Mouse (Mus musculus) ovary, postnatal 10 days (tissue): ENCODE results near the gene Grip1.

Source experiments
- DNase-seq: peaks from one replicate; pipeline ENCODE4 v3.0.0; 2022; ENCODE audit warnings: low spot score

The Grip1 gene

DNA sequence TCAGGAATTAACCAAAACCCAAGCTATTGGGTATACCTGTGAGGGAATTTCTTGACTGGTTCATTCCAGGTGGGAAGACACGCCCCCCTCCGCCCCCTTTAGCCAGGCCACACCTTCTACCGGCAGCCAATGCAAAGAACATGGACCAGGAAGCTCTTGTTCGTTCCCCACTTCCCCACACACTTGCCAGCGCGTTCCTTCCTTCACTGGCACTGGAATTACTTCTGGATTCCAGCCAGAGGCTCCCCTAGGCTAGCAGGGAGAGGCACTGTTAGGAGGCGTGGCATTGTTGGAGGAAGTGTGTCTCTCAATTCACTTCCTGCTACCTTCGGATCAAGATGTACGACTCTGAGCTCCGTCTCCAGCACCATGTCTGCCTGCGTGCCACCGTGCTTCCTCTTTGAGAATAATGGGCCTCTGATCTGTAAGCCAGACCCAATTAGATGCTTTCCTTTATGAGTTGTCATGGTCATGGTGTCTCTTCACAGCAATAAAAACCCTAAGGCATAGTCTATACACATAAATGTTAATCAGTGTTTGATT lies 682.5 kb downstream of the Grip1 start:
- DNase-seq = no peak
